Mouse (Mus musculus) intestine, embryonic 14.5 days (tissue): ENCODE results near the gene Lamc2. TPM values are rescaled to one million over a fixed set of nuclear protein-coding genes. Genes with fewer than 3 reads are reported as not detected.

Source experiments
- ATAC-seq: fragments of 200-750 bp; cut with Nextera tagmentation; replicated peaks from 2 replicates; pipeline ENCODE4 v1.8.0; 2017; ENCODE audit warnings: low read depth, moderate number of reproducible peaks, moderate TSS enrichment, moderate library complexity; ENCODE audit not compliant: low FRiP score, low TSS enrichment
- DNase-seq: peaks from one replicate; pipeline ENCODE4 v3.0.0-alpha.2; 2018; ENCODE audit warnings: low spot score
- H3K27ac ChIP-seq: fragments of 300-500 bp; sonication (generic); 2 replicates; pipeline ENCODE4 v1.5.1; 2014; ENCODE audit warnings: low read depth, mild to moderate bottlenecking, control low read depth
- H3K27me3 ChIP-seq: fragments of 300-500 bp; sonication (generic); replicated peaks from 2 replicates; pipeline ENCODE4 v1.6.1; 2014; ENCODE audit warnings: low read length, control low read depth; ENCODE audit not compliant: control insufficient read depth, insufficient read depth
- H3K36me3 ChIP-seq: fragments of 300-500 bp; sonication (generic); 2 replicates; pipeline ENCODE4 v1.6.1; 2014; ENCODE audit warnings: low read length, control low read depth; ENCODE audit not compliant: control insufficient read depth, insufficient read depth
- H3K4me1 ChIP-seq: fragments of 300-500 bp; sonication (generic); replicated peaks from 2 replicates; pipeline ENCODE4 v1.6.1; 2014; ENCODE audit warnings: low read length, control low read depth, mixed read lengths; ENCODE audit not compliant: control insufficient read depth, insufficient read depth
- H3K4me2 ChIP-seq: fragments of 300-500 bp; sonication (generic); 2 replicates; pipeline ENCODE4 v1.6.1; 2014; ENCODE audit warnings: low read length
- H3K4me3 ChIP-seq: fragments of 300-500 bp; sonication (generic); 2 replicates; pipeline ENCODE4 v1.5.1; 2014; ENCODE audit warnings: low read depth, low read length, control low read depth, mixed read lengths
- H3K9ac ChIP-seq: fragments of 300-500 bp; sonication (generic); 2 replicates; pipeline ENCODE4 v1.6.1; 2014; ENCODE audit warnings: mild to moderate bottlenecking, low read length
- H3K9me3 ChIP-seq: fragments of 300-500 bp; sonication (generic); 2 replicates; pipeline ENCODE4 v1.6.1; 2016; ENCODE audit warnings: low read length, control low read depth; ENCODE audit not compliant: control insufficient read depth
- WGBS: fragments of 180-500 bp; shearing (Covaris S2); extraction: QIAGEN DNeasy Blood & Tissue Kit; methylation state at CpG from one replicate; pipeline ENCODE4 v1.1.7; 2014; 5-methylcytosine and 5-hydroxymethylcytosine counted together
- polyA plus RNA-seq: library from polyadenylated mRNA; unstranded; fragments of >200 nt; fragmentation: Nextera tagmentation; extraction: Ambion mirVana; gene quantifications from 2 replicates; pipeline ENCODE4 v1.2.1, GENCODE M21; 2014

The Lamc2 gene
- 9.2 and 10.8 TPM in 2 replicates for polyA plus RNA-seq

GRCm38 (mm10) chr1:153185828-153186803 lies at the start of gene Lamc2:
Gene Lamc2 (minus strand): TSS chr1:153186447.
- peak within 1 kb of the TSS; percentile 37 for H3K9ac ChIP-seq
- no peak within 1 kb of the TSS for H3K27ac ChIP-seq
- WGBS = 5% methylated on average over 46 of the region's 46 CpGs
- no peaks in the 10 kb centered on the region for H3K36me3 ChIP-seq
- peaks cover 6% of the 10 kb centered on the region; the same call in 1 of the 2 replicates for H3K4me1 ChIP-seq
- ATAC-seq (peak; percentile 90), DNase-seq (peak; percentile 80)
- peak within 1 kb of the TSS; percentile 40 for H3K4me3 ChIP-seq
- H3K27me3 ChIP-seq = peaks cover 19% of the 10 kb centered on the region; the same call in 1 of the 2 replicates
- H3K9me3 ChIP-seq = no peaks in the 10 kb centered on the region
- peak within 1 kb of the TSS; percentile 60 for H3K4me2 ChIP-seq

- no peak overlapping the region for H3K9ac ChIP-seq
- H3K4me3 ChIP-seq = no peak overlapping the region
- H3K27ac ChIP-seq = no peak overlapping the region
- H3K4me2 ChIP-seq = no peak overlapping the region
- WGBS = 74% methylated on average over 4 of the region's 4 CpGs
- H3K4me1 ChIP-seq = no peaks in the 10 kb centered on the region
- no peak for ATAC-seq
- H3K36me3 ChIP-seq = peaks cover 79% of the 10 kb centered on the region
- no peak for DNase-seq
- H3K27me3 ChIP-seq = no peaks in the 10 kb centered on the region
- H3K9me3 ChIP-seq = no peaks in the 10 kb centered on the region
Measured at GRCm38 (mm10) chr1:153235576-153235975, 49.3 kb upstream of the Lamc2 start.

GRCm38 (mm10) chr1:153231681-153232080 lies 45.4 kb upstream of the Lamc2 start:
- 75% methylated on average over 9 of the region's 9 CpGs for WGBS

GRCm38 (mm10) chr1:153227916-153228315 lies 41.7 kb upstream of the Lamc2 start:
- Histone ChIP-seq H3K4me1 (no peaks in the 10 kb centered on the region), H3K27me3 (no peaks in the 10 kb centered on the region), H3K4me2 (no peak overlapping the region), H3K9me3 (no peaks in the 10 kb centered on the region), H3K9ac (no peak overlapping the region), H3K27ac (no peak overlapping the region), H3K4me3 (no peak overlapping the region), H3K36me3 (peaks cover 95% of the 10 kb centered on the region)
- ATAC-seq (no peak), DNase-seq (no peak)
- 46% methylated on average over 4 of the region's 4 CpGs for WGBS

More at GRCm38 (mm10) chr1:153231681-153232080, 45.4 kb upstream of the Lamc2 start:
- H3K4me3 ChIP-seq = no peak overlapping the region
- no peaks in the 10 kb centered on the region for H3K27me3 ChIP-seq
- no peak overlapping the region for H3K9ac ChIP-seq
- no peak overlapping the region for H3K27ac ChIP-seq
- DNase-seq (no peak), ATAC-seq (no peak)
- peaks cover 88% of the 10 kb centered on the region for H3K36me3 ChIP-seq
- no peaks in the 10 kb centered on the region for H3K4me1 ChIP-seq
- no peak overlapping the region for H3K4me2 ChIP-seq
- H3K9me3 ChIP-seq = no peaks in the 10 kb centered on the region

GRCm38 (mm10) chr1:153227096-153227495 lies 40.8 kb upstream of the Lamc2 start:
- peaks cover 96% of the 10 kb centered on the region for H3K36me3 ChIP-seq
- no peak overlapping the region for H3K4me3 ChIP-seq
- 82% methylated on average over 8 of the region's 8 CpGs for WGBS
- no peak overlapping the region for H3K4me2 ChIP-seq
- no peaks in the 10 kb centered on the region for H3K27me3 ChIP-seq
- no peaks in the 10 kb centered on the region for H3K4me1 ChIP-seq
- H3K9me3 ChIP-seq = no peaks in the 10 kb centered on the region
- H3K27ac ChIP-seq = no peak overlapping the region
- no peak overlapping the region for H3K9ac ChIP-seq
- DNase-seq (no peak), ATAC-seq (no peak)

- no peaks in the 10 kb centered on the region for H3K4me1 ChIP-seq
- DNase-seq = no peak
- no peak overlapping the region for H3K4me3 ChIP-seq
- H3K4me2 ChIP-seq = no peak overlapping the region
- H3K36me3 ChIP-seq = peaks cover 96% of the 10 kb centered on the region
- no peak overlapping the region for H3K27ac ChIP-seq
- ATAC-seq = no peak
- H3K27me3 ChIP-seq = no peaks in the 10 kb centered on the region
- 92% methylated on average over 21 of the region's 21 CpGs for WGBS
- H3K9me3 ChIP-seq = no peaks in the 10 kb centered on the region
- no peak overlapping the region for H3K9ac ChIP-seq
Measured at GRCm38 (mm10) chr1:153225786-153226725, 39.8 kb upstream of the Lamc2 start.

- Histone ChIP-seq H3K4me2 (no peak overlapping the region), H3K9ac (no peak overlapping the region), H3K27me3 (no peaks in the 10 kb centered on the region), H3K9me3 (no peaks in the 10 kb centered on the region), H3K36me3 (peaks cover 97% of the 10 kb centered on the region), H3K27ac (no peak overlapping the region), H3K4me1 (no peaks in the 10 kb centered on the region), H3K4me3 (no peak overlapping the region)
- DNase-seq (no peak), ATAC-seq (no peak)
- WGBS = 64% methylated on average over 5 of the region's 5 CpGs
Measured at GRCm38 (mm10) chr1:153224331-153224730, 38.1 kb upstream of the Lamc2 start.

- Histone ChIP-seq H3K36me3 (peaks cover 61% of the 10 kb centered on the region), H3K9me3 (no peaks in the 10 kb centered on the region), H3K9ac (no peak overlapping the region), H3K4me1 (no peaks in the 10 kb centered on the region), H3K27ac (no peak overlapping the region), H3K4me3 (no peak overlapping the region), H3K4me2 (no peak overlapping the region), H3K27me3 (no peaks in the 10 kb centered on the region)
- WGBS = 69% methylated on average over 9 of the region's 9 CpGs
- DNase-seq = no peak
- ATAC-seq = no peak
Measured at GRCm38 (mm10) chr1:153219376-153219775, 33.1 kb upstream of the Lamc2 start.
